Mouse (Mus musculus) liver, postnatal 0 days (tissue): ENCODE measurements around the gene Prep.

Source experiments
- CTCF ChIP-seq: sonication (generic); IDR thresholded peaks from 2 replicates; pipeline ENCODE4 v1.5.1; 2016; ENCODE audit warnings: antibody characterized with exemption, low read depth
- EP300 ChIP-seq: IDR thresholded peaks from 2 replicates; pipeline ENCODE4 v1.6.1; 2016; ENCODE audit warnings: antibody characterized with exemption, low read depth, mild to moderate bottlenecking

- TF ChIP-seq CTCF (no peak), EP300 (no peak)
These were observed 2.6 kb downstream of the Prep start for GRCm38 (mm10) chr10:45069557-45069956.
